9 mouse cellular contexts compared by ENCODE assay signal in the genomic region with DNA sequence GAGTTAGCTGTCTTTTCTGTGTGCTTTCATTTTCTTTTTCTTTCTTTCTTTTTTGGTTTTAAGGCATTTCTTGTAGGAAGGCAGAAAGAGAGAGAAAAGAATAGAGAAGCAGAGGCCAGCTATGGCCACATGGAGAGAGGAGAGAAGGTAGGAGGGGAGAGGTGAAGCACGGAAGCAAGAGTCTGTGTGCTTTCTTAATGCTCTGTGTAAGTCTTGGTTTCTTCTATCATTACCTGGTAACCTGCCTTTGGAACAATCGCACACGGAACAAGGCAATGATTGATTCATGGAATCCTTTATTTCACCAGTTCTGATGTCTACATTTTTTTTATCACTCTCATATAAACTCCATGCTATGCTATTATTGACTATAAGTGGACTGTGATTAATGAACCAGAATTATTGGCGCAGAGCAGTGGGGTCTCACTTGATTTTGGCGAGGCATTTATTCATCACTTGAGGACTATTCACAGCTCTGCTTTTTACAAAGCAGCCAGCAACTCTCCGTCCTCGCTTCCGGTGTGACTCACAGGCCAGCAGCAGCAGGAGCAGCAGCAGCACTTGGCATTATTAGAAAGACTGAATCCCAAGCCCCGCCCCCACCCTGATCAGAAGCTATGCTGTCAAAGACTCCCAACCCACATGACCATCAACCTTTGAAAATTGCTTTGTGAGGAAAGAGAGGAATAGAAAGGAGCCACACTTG.
DNase-seq lines count a peak whose midpoint lies in the region; ATAC-seq lines count a peak whose summit lies in the region.
"Had no signal": no experiment of that assay in that cellular context is flagged by ENCODE, and none has a peak within 500 bp of the region (broad histone marks: within the 10 kb centered on the region; RNA-seq: fewer than 3 reads in every experiment).

No protein-coding gene starts in this region.

- H3K4me3 ChIP-seq in hindbrain, embryonic 14.5 days (replicated peaks; ENCODE audit: low read length): no peak overlapping the region

- no peaks in the 10 kb centered on the region for H3K36me3 ChIP-seq in hindbrain, embryonic 14.5 days (replicated peaks; ENCODE audit: control insufficient read depth, insufficient read depth)

- peak overlapping the region; percentile 25; the same call in 1 of the 2 replicates for H3K9ac ChIP-seq in hindbrain, embryonic 14.5 days

- no peaks in the 10 kb centered on the region for H3K27me3 ChIP-seq in hindbrain, embryonic 14.5 days (ENCODE audit: control insufficient read depth, insufficient read depth, low read length)
- H3K27me3 ChIP-seq: Patski had no signal

- peak overlapping the region; percentile 32 for H3K4me2 ChIP-seq in hindbrain, embryonic 14.5 days (replicated peaks)

- ATAC-seq in hindbrain, embryonic 14.5 days (ENCODE audit: low FRiP score): peak; percentile 88
- ATAC-seq: Patski had no signal

- H3K27ac ChIP-seq in hindbrain, embryonic 14.5 days: peak overlapping the region; percentile 46

- WGBS in hindbrain, embryonic 14.5 days: 24% methylated on average over 9 of the region's 9 CpGs

- peaks cover 8% of the 10 kb centered on the region for H3K4me1 ChIP-seq in hindbrain, embryonic 14.5 days (replicated peaks; ENCODE audit: control insufficient read depth, insufficient read depth, low read length)

- H3K9me3 ChIP-seq in hindbrain, embryonic 14.5 days (ENCODE audit: control insufficient read depth, low read length): no peaks in the 10 kb centered on the region

- peak; percentile 27 for DNase-seq in kidney, postnatal 10 days
- no peak for DNase-seq in kidney, adult 11 months
- peak; percentile 77 for DNase-seq in embryo, embryonic 10.5 days (ENCODE audit: low spot score)
- DNase-seq in hindbrain, embryonic 14.5 days (ENCODE audit: low spot score): peak; percentile 73
- DNase-seq in retina, embryonic 14.5 days (ENCODE audit: low spot score): peak; percentile 45
- no peak for DNase-seq in urinary bladder, postnatal 4 days (ENCODE audit: low spot score in 2 of 2)
- no peak for DNase-seq in natural killer cell, adult 2 months (ENCODE audit: low spot score in 2 of 2)
- no peak for DNase-seq in kidney, adult 18-20 months

Comparison
In these comparisons a context has a peak if more than half of its experiments do, and no peak if none do; other contexts are left out.
1. DNase-seq: peak in kidney, postnatal 10 days (single experiment), embryo, embryonic 10.5 days (single experiment), hindbrain, embryonic 14.5 days (single experiment) and retina, embryonic 14.5 days (single experiment); none in kidney, adult 11 months (single experiment), urinary bladder, postnatal 4 days (0 of 2), natural killer cell, adult 2 months (0 of 2) and kidney, adult 18-20 months (single experiment).